Mouse (Mus musculus): ENCODE data around the gene Pitx2.

Gene Pitx2

DNA sequence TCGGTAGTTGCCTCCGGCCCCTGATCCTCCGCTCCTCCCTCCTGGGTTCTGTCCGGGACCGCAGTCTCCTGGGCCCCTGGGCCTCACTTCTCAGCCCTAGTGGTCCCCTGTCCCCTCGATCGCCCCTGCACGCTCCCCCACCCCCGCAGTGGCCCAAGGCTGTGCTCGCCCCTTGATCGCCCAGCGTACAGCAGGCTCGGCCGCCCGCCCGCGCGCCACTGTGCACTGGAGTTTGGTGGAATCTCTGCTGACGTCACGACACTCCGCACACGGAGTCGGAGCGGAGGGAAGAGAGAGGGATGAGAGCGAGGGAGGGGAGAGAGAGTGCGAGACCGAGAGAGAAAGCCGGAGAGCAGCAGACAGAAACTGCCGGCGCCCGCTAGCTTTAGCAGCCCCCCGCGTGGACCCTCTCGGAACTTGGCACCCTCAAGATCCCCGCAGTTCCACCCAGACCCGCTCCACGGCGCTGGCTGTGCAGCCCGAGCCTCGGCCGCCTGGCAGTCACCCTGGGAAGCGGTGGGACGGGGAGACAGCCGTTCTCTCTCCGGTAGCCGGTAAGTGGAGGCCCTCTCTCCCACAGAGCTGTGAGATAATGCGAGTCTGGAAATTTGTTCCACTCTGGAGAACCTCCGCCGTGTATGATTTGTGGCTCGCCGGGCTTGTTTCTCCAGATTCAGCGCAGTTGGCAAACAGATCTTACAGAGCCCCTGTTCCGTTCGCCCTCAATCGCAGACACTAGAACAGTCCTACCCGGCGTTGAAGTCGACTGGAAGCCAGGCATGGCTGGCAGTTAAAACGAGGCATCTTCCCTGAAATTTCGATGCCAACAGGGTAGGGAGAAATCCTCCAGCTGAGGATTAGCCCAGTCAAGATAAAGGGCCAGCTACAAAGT, at the start of gene Pitx2:
Gene Pitx2 (plus strand): TSS at position 270 of the 892 bp plus-strand sequence.
- H3K36me3 ChIP-seq (ENCODE audit: control insufficient read depth, insufficient read depth, low read length, poor library complexity, severe bottlenecking) = no peaks in the 10 kb centered on the region
- DNase-seq (ENCODE audit: low read depth, low spot score) = no peak
- H3K27me3 ChIP-seq (ENCODE audit: control insufficient read depth, insufficient read depth, low read length, poor library complexity, severe bottlenecking) = no peaks in the 10 kb centered on the region; the same call in 1 of the 2 replicates

DNA sequence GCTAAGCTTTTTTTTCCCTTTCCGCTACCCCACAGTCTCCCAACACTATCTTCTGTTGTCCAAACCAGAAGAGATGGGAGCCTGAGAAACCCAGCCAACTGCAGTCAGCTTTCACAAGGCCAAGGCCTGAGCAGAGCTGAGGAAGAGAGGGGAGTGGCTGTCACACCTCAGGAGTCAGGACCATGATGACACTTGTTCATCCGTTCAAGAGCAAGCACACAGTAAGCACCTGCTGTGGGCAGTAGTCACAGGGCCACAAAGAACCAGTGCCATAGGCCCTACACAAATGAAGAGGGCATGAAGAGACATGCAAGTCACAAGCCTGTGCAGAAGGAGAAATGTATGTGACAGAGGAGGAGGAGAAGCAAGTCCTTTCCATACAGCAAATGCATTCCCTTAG, 49.7 kb upstream of the Pitx2 start:
- Histone ChIP-seq H3K27me3 (ENCODE audit: control insufficient read depth, insufficient read depth, low read length, poor library complexity, severe bottlenecking) (no peaks in the 10 kb centered on the region), H3K36me3 (ENCODE audit: control insufficient read depth, insufficient read depth, low read length, poor library complexity, severe bottlenecking) (no peaks in the 10 kb centered on the region)
- DNase-seq (ENCODE audit: low read depth, low spot score) = no peak

DNA sequence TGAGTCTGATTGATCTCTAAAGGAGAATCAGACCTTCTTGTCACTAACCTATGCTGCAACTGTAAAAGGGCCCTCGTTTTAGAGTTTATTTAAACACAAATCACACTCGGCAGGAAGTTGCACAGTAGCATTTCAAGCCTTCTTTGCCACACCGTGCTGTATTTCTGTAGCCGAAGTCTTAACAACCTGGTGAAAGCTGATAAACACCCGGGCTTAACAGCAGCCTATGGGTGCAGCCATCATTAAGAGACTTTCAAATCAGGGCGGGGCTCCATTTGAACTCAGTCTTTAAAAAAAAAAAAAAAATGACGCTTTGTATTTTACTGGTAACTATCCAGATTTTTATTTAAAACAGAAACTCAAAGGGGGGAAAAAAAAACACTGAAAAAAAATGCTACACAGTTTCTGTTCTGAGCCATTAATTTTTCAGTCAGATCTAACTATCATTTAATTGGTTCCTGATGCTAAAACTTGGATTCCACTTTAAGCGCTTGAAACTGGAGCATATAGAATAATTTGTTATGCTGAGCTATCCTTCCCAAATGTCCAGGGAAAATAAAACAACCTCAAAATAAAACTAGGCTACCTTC, 48.5 kb upstream of the Pitx2 start:
- no peak for DNase-seq (ENCODE audit: low read depth, low spot score)
- H3K27me3 ChIP-seq (ENCODE audit: control insufficient read depth, insufficient read depth, low read length, poor library complexity, severe bottlenecking) = no peaks in the 10 kb centered on the region
- H3K36me3 ChIP-seq (ENCODE audit: control insufficient read depth, insufficient read depth, low read length, poor library complexity, severe bottlenecking) = no peaks in the 10 kb centered on the region

DNA sequence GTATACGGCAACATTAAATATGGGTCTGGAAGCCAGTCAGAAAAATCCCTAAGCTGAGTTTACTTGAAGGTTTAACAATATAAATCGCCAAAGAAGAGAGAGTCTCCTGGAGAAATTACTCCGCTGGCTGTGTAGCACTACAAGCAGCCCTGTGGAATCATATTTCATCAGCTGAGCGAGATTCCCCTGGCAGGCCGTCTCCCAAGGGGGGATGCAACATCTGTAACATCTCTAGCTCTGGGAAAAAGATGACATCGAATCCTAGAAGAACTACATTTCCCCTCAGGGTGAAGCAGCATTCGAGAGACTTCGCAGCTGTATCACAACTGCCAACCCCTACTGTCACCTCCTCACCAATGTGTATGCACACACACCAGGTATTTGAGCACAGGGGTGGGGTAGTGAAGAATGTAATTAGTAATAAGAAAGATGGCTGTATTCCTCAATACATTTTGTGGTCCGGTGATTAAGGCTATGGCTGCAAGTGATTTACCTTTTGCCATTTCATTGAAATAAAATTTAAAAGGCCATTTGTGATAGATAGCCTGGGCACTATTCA, 40.8 kb upstream of the Pitx2 start:
- DNase-seq (ENCODE audit: low read depth, low spot score) = no peak
- Histone ChIP-seq H3K27me3 (ENCODE audit: control insufficient read depth, insufficient read depth, low read length, poor library complexity, severe bottlenecking) (no peaks in the 10 kb centered on the region), H3K36me3 (ENCODE audit: control insufficient read depth, insufficient read depth, low read length, poor library complexity, severe bottlenecking) (no peaks in the 10 kb centered on the region)

DNA sequence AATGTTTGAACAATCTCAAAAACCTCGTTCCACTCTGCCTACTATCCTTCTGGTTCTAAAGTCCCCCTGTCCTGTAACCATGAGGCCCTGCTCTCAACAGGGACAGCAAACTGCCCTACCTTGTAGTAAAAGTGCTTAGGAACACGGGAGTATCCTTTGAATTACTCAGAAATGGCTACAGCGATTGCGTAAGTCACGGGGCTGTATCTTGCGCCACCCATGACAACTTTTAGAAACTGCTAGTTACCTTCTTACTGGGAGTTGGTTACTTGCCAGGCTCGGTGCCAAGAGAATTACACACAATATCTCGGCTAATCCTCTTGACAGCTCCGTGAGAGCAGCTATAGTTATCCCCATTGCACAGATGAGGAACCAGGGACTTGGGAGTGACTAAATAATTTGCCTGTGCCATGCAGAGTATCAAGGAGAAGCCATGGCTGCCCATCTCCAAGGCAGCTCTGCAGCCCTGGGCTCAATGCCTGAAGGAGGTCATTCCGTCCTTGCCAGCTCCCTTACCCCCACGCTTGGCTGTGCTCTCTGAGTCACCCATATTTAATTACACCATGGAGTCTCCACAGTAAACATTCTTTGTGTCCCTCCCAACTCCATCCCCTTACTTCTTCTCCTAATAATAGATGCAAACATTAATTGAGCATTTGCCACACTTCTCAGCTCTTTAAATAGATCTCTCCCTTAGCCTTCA, 38.2 kb upstream of the Pitx2 start:
- Histone ChIP-seq H3K36me3 (ENCODE audit: control insufficient read depth, insufficient read depth, low read length, poor library complexity, severe bottlenecking) (no peaks in the 10 kb centered on the region), H3K27me3 (ENCODE audit: control insufficient read depth, insufficient read depth, low read length, poor library complexity, severe bottlenecking) (no peaks in the 10 kb centered on the region)
- no peak for DNase-seq (ENCODE audit: low read depth, low spot score)

DNA sequence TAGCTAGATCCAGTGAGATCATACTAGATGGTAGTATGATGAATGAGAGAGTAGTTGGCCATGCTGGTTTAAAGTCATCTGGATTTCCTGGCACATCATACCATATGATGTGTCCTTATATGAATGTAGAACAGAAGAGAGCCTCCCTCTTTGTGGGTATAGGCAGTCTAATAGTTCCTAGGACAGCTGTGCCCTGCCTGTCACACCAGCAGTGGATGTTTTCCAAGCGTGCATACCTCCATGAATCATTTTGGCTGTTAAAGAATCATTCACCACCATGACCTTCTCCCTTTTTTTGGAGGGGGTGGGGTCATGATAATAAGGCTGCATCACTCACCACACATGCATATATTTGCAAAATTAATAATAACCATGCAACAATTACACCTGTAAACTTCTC, 35.4 kb upstream of the Pitx2 start:
- Histone ChIP-seq H3K36me3 (ENCODE audit: control insufficient read depth, insufficient read depth, low read length, poor library complexity, severe bottlenecking) (no peaks in the 10 kb centered on the region), H3K27me3 (ENCODE audit: control insufficient read depth, insufficient read depth, low read length, poor library complexity, severe bottlenecking) (no peaks in the 10 kb centered on the region)
- DNase-seq (ENCODE audit: low read depth, low spot score) = no peak

DNA sequence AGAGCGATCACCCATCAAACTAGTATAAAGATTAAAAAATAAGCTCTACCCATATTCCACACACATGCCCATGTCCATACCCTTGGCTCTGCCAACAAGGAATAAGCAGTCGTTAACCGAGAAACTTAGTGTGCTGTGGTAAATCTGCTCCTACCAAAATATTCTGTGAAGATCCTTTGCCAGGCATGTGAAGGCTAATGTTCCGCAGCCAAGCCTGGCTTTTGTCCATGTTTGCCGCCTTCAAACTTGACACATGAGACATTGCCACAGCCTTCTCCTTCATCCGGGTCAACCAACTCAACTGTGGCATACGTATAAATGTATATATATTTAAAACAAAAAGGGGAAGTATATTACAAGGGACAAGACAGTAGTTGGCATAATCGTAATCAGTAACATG, 34.0 kb upstream of the Pitx2 start:
- no peaks in the 10 kb centered on the region for H3K36me3 ChIP-seq (ENCODE audit: control insufficient read depth, insufficient read depth, low read length, poor library complexity, severe bottlenecking)
- DNase-seq (ENCODE audit: low read depth, low spot score) = no peak
- no peaks in the 10 kb centered on the region for H3K27me3 ChIP-seq (ENCODE audit: control insufficient read depth, insufficient read depth, low read length, poor library complexity, severe bottlenecking)

DNA sequence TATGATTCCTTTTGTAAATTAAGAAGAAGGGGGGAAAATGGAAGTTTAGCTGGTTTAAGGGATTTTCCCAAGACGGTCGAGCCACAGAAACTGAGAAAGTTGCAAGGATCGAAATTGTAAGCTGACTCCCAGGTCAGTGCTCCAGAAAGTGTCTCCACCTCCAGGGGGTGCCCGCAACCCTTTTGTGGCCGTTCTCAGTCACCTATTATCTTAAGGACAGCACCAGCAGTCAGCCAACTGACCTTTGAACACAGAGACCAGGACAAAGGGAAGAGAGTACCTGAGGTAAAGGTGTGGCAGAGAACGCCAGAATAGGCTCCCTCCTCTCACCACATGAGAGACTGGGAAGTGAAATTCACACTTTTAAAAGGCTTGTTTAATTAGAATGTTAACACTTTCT, 33.0 kb upstream of the Pitx2 start:
- DNase-seq (ENCODE audit: low read depth, low spot score) = no peak
- no peaks in the 10 kb centered on the region for H3K36me3 ChIP-seq (ENCODE audit: control insufficient read depth, insufficient read depth, low read length, poor library complexity, severe bottlenecking)
- H3K27me3 ChIP-seq (ENCODE audit: control insufficient read depth, insufficient read depth, low read length, poor library complexity, severe bottlenecking) = no peaks in the 10 kb centered on the region

DNA sequence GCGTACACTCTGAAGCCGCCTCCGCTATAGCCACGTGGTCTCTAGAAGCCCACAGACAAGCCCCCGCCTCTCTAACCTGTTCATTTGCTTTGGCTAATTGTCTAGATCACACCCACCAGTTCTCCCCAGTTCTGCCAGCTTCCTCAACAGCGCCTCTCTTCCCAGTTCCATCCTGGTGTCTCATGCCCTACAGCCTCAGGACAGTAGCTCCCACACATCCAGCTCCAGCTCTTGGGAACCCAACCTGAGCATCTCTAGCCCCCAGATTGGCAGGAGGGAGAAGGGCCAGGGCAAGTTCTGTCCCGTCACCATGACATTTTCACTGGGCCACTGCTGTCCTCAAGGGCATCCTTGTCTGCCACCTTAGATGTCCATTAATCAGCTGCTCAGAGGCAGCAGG, 29.3 kb upstream of the Pitx2 start:
- DNase-seq (ENCODE audit: low read depth, low spot score) = no peak
- no peaks in the 10 kb centered on the region for H3K27me3 ChIP-seq (ENCODE audit: control insufficient read depth, insufficient read depth, low read length, poor library complexity, severe bottlenecking)
- H3K36me3 ChIP-seq (ENCODE audit: control insufficient read depth, insufficient read depth, low read length, poor library complexity, severe bottlenecking) = no peaks in the 10 kb centered on the region

DNA sequence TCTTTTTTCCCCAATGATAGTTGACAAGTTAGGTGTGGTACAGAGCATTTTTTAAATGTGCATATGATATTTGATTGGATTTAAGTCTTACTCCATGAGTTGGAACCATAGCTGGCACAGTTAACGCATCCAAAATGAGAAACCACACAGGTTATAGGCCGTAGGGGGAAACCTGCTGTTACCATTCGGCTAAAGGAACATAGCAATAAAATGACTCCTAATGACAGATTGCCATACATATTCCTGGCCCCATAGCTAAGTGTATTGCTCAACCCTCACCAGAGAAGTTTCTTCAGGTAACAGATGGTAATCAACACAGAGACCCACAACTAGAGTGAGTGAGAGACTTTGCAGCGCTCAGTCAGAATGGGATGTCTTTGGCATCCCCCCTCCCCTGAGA, 27.9 kb upstream of the Pitx2 start:
- no peaks in the 10 kb centered on the region for H3K36me3 ChIP-seq (ENCODE audit: control insufficient read depth, insufficient read depth, low read length, poor library complexity, severe bottlenecking)
- no peaks in the 10 kb centered on the region for H3K27me3 ChIP-seq (ENCODE audit: control insufficient read depth, insufficient read depth, low read length, poor library complexity, severe bottlenecking)
- DNase-seq (ENCODE audit: low read depth, low spot score) = no peak

DNA sequence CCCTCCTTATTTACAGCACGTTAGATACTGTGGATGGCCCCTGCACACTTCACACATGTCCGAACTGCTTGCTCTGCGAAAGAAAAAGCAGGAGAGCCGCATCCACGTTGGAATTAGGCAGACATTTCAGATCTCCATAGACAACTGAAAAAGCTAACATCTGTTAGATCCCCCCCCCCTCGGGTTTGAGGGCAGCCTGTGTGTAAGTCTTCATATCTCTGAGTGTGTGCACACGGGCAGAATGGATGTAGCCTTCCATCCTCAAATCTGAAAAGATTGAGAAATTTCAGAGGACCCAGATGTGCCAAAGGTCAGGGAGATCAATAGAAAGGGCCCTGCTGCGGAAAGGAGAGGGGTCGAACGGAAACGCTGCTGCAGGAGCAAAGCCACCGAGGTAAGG, 5.2 kb upstream of the Pitx2 start:
- DNase-seq (ENCODE audit: low read depth, low spot score) = no peak
- Histone ChIP-seq H3K27me3 (ENCODE audit: control insufficient read depth, insufficient read depth, low read length, poor library complexity, severe bottlenecking) (peaks cover 2% of the 10 kb centered on the region; the same call in 1 of the 2 replicates), H3K36me3 (ENCODE audit: control insufficient read depth, insufficient read depth, low read length, poor library complexity, severe bottlenecking) (no peaks in the 10 kb centered on the region)

DNA sequence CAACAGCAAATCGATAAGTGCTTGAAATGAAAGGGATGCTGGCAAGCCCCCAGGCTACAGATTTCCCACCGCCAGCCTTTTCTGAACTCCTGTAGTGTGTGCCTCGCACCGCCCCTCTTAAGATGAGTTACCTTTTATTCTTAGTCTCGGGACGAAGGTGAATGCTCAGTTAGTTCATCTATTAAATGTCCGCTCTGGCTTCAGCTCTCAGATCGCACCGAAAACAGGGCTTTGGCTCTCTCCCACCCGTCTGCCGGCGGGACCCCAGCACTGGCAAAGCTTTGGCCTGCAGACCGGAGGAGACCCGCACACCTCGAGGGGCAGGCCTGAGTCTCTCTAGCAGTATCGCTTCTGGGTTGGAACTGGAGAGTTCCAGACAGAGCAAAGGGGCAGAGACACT, 4.6 kb upstream of the Pitx2 start:
- no peak for DNase-seq (ENCODE audit: low read depth, low spot score)
- Histone ChIP-seq H3K27me3 (ENCODE audit: control insufficient read depth, insufficient read depth, low read length, poor library complexity, severe bottlenecking) (peaks cover 2% of the 10 kb centered on the region; the same call in 1 of the 2 replicates), H3K36me3 (ENCODE audit: control insufficient read depth, insufficient read depth, low read length, poor library complexity, severe bottlenecking) (no peaks in the 10 kb centered on the region)

DNA sequence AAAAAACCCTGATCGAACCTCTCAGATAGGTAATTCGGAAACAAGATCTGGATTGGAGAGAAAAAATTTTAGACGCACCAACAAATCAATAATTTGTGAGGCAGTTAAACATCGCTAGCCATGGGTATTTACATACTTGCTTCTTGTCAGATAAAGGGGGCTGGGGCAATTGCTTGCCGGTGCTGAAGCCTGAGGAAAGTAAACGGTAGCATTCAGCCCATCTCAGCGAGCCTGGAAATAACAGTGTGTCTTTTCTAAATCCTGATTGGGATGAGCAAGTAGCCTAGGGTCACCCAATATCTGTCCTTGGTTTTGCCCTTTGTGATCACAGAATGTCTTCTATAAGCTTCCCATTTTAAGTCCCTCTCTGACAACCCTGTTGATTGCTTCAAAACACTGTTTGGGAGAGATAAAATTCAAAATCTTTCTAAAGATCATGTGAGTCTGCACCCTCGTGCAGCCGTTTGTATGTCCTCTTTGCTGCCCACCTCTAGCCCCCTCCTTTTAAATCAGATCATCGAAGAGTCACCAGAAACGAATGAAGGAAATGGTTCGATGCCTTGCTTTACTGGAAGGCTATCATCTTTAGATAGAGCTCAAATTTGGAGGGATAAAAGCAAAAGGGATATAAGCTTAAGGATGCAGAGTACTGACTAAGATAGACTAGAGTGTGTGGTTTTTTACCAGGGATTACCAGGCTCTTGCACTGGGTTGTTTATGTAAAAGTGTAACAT, 3.7 kb upstream of the Pitx2 start:
- H3K27me3 ChIP-seq (ENCODE audit: control insufficient read depth, insufficient read depth, low read length, poor library complexity, severe bottlenecking) = peaks cover 2% of the 10 kb centered on the region; the same call in 1 of the 2 replicates
- no peaks in the 10 kb centered on the region for H3K36me3 ChIP-seq (ENCODE audit: control insufficient read depth, insufficient read depth, low read length, poor library complexity, severe bottlenecking)
- no peak for DNase-seq (ENCODE audit: low read depth, low spot score)

DNA sequence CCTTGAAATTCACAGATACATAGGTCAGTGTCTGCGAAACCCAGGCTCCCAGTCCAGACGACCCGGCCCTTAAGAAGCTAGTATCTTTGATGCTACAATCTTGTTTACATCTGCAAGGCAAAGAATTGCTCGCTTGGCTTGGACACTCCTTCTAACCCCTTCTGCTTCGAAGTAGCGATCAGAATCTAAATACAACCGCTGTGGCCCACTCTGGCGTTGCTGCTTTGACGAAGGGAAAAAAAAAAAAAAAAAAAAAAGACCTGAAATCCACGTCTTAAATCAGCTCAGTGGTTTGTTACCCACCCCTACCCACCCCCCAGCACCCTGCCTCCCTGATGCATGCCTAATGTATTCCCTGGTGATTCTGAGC, 3.1 kb upstream of the Pitx2 start:
- H3K36me3 ChIP-seq (ENCODE audit: control insufficient read depth, insufficient read depth, low read length, poor library complexity, severe bottlenecking) = no peaks in the 10 kb centered on the region
- peaks cover 2% of the 10 kb centered on the region; the same call in 1 of the 2 replicates for H3K27me3 ChIP-seq (ENCODE audit: control insufficient read depth, insufficient read depth, low read length, poor library complexity, severe bottlenecking)
- no peak for DNase-seq (ENCODE audit: low read depth, low spot score)

All from splenic B cell, adult 2 months (primary cell).